Mouse (Mus musculus) lung, postnatal 10 days (tissue): ENCODE data around the gene Lrsam1.

Source experiments
- DNase-seq: peaks from one replicate; pipeline ENCODE4 v3.0.0; 2021

Gene Lrsam1

GRCm38 (mm10) chr2:32888551-32888950, 72.9 kb downstream of the Lrsam1 start:
- no peak for DNase-seq

- peak; percentile 50 for DNase-seq
These were observed 73.4 kb downstream of the Lrsam1 start for GRCm38 (mm10) chr2:32888029-32888428.

GRCm38 (mm10) chr2:32884745-32885144, 76.7 kb downstream of the Lrsam1 start:
- DNase-seq = peak; percentile 45

GRCm38 (mm10) chr2:32882283-32883043, 79.0 kb downstream of the Lrsam1 start:
- peak; percentile 74 for DNase-seq

GRCm38 (mm10) chr2:32881723-32882122, 79.7 kb downstream of the Lrsam1 start:
- peak; percentile 96 for DNase-seq

- no peak for DNase-seq
These were observed 80.4 kb downstream of the Lrsam1 start for GRCm38 (mm10) chr2:32881054-32881453.

- no peak for DNase-seq
These were observed 81.8 kb downstream of the Lrsam1 start for GRCm38 (mm10) chr2:32879593-32879992.

GRCm38 (mm10) chr2:32878396-32878795, 83.0 kb downstream of the Lrsam1 start:
- DNase-seq = peak; percentile 57

- DNase-seq = peak; percentile 83
These were observed 83.5 kb downstream of the Lrsam1 start for GRCm38 (mm10) chr2:32877761-32878393.

GRCm38 (mm10) chr2:32877303-32877702, 84.1 kb downstream of the Lrsam1 start:
- no peak for DNase-seq

GRCm38 (mm10) chr2:32876490-32877302, 84.7 kb downstream of the Lrsam1 start:
- peak; percentile 46 for DNase-seq

- DNase-seq = peak; percentile 94
These were observed 85.5 kb downstream of the Lrsam1 start, which contains the start of gene Fam129b for GRCm38 (mm10) chr2:32875675-32876489. Fam129b (plus strand) TSS chr2:32876114.
